Mouse (Mus musculus) embryonic fibroblast, embryonic 13.5 days (primary cell): Measurements from ENCODE around the gene 1700037H04Rik.

Experiments
- CTCF ChIP-seq: IDR thresholded peaks from 2 replicates; pipeline ENCODE4 v1.5.1; 2011; ENCODE audit warnings: mild to moderate bottlenecking, control low read depth, low read length, moderate library complexity, borderline replicate concordance; ENCODE audit not compliant: insufficient read depth
- POLR2A ChIP-seq: IDR thresholded peaks from 2 replicates; pipeline ENCODE4 v1.6.1; 2011; ENCODE audit warnings: low read depth, mild to moderate bottlenecking, control low read depth, low read length, moderate library complexity

- TF ChIP-seq CTCF (no peak), POLR2A (no peak)
These were observed 49.4 kb upstream of the 1700037H04Rik start for GRCm38 (mm10) chr2:131209125-131209795.
